Mouse (Mus musculus) stomach, embryonic 15.5 days (tissue): ENCODE results near the gene Lrrc59. TPM values are rescaled to one million over a fixed set of nuclear protein-coding genes. Genes with fewer than 3 reads are reported as not detected.

Experiments used
- ATAC-seq: fragments of 200-750 bp; cut with Nextera tagmentation; 2 replicates; pipeline ENCODE4 v1.8.0; 2017; ENCODE audit warnings: low read depth, moderate number of reproducible peaks, moderate TSS enrichment; ENCODE audit not compliant: insufficient read depth, low FRiP score
- H3K27ac ChIP-seq: fragments of 300-500 bp; sonication (generic); 2 replicates; pipeline ENCODE4 v1.5.1; 2015; ENCODE audit warnings: mild to moderate bottlenecking, inconsistent platforms
- H3K27me3 ChIP-seq: fragments of 300-500 bp; sonication (generic); replicated peaks from 2 replicates; pipeline ENCODE4 v1.6.1; 2015; ENCODE audit warnings: inconsistent platforms
- H3K36me3 ChIP-seq: fragments of 300-500 bp; sonication (generic); 2 replicates; pipeline ENCODE4 v1.6.1; 2015; ENCODE audit warnings: inconsistent platforms
- H3K4me1 ChIP-seq: fragments of 300-500 bp; sonication (generic); 2 replicates; pipeline ENCODE4 v1.6.1; 2015; ENCODE audit warnings: inconsistent platforms
- H3K4me2 ChIP-seq: fragments of 300-500 bp; sonication (generic); 2 replicates; pipeline ENCODE4 v1.6.1; 2015; ENCODE audit warnings: mild to moderate bottlenecking, inconsistent platforms
- H3K4me3 ChIP-seq: fragments of 300-500 bp; sonication (generic); replicated peaks from 2 replicates; pipeline ENCODE4 v1.5.1; 2015; ENCODE audit warnings: inconsistent platforms
- H3K9ac ChIP-seq: fragments of 300-500 bp; sonication (generic); 2 replicates; pipeline ENCODE4 v1.6.1; 2015; ENCODE audit warnings: inconsistent platforms
- H3K9me3 ChIP-seq: fragments of 300-500 bp; sonication (generic); 2 replicates; pipeline ENCODE4 v1.6.1; 2016; ENCODE audit warnings: inconsistent platforms
- WGBS: fragments of 180-500 bp; shearing (Covaris S2); methylation state at CpG from one replicate; pipeline ENCODE4 v1.1.7; 2015; 5-methylcytosine and 5-hydroxymethylcytosine counted together
- polyA plus RNA-seq: library from polyadenylated mRNA; unstranded; fragments of >200 nt; fragmentation: Nextera tagmentation; extraction: Ambion mirVana; gene quantifications from 2 replicates; pipeline ENCODE4 v1.2.1, GENCODE M21; 2015

Lrrc59 gene
- polyA plus RNA-seq, 1 experiment from 2014 or later, result 223 TPM

DNA sequence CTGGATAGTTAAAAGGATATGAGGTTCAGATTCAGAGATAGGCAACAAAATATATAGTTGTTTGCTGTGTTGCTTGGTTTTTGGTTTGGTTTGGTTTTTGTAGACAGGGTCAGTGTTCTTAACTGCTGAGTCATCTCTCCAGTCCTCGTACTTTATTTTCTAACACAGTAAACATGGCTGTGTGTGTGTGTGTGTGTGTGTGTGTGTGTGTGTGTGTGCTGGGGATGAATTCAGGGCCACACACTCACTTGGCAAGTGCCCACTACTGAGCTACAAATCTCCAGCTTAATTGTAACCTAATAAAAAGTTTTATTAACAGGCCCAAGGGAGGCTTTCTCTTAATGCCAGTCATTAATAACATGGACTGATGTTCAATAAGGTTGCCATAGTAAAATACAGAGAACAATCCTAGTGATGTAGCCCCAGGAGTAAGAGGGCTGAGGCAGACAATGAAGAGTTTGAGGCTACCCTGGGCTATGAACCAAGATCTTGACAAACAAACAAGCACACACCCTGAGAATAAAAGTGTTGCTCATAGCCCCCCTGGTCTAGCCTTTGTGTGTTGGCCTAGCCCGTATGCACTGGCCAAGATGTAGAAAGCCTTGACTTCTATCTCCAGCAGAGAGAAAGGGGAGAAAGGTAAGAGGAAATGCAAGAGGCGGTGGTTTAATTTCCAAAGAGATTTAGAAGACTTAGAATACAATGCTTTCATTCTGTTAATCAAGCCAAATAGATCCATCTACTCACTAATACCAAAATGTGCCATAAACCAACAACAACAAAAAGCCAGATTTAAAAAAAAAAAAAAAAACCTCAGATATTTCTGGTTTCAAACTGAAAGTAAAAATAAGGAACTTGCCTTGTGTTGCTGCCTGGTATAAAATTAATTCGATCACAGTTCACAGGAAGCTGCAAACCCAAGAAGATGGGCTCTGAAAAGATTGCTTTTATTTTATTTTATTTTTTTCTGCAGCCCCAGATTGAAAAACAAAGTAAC lies 18.5 kb upstream of the Lrrc59 start:
- Histone ChIP-seq H3K36me3 (no peaks in the 10 kb centered on the region), H3K27me3 (no peaks in the 10 kb centered on the region), H3K4me2 (no peak overlapping the region), H3K9me3 (no peaks in the 10 kb centered on the region), H3K4me3 (no peak overlapping the region), H3K9ac (no peak overlapping the region), H3K4me1 (no peaks in the 10 kb centered on the region), H3K27ac (no peak overlapping the region)
- WGBS, result 63% methylated on average over 4 of the region's 4 CpGs
- no peak for ATAC-seq

- H3K27ac ChIP-seq, result no peak overlapping the region
Measured at GRCm38 (mm10) chr11:94614603-94615002, 15.0 kb upstream of the Lrrc59 start.

GRCm38 (mm10) chr11:94615494-94615893 lies 14.1 kb upstream of the Lrrc59 start:
- H3K9ac ChIP-seq, result no peak overlapping the region
- ATAC-seq, result no peak
- H3K4me3 ChIP-seq, result no peak overlapping the region
- no peaks in the 10 kb centered on the region for H3K36me3 ChIP-seq
- H3K9me3 ChIP-seq, result no peaks in the 10 kb centered on the region
- no peaks in the 10 kb centered on the region for H3K4me1 ChIP-seq
- WGBS, result 29% methylated on average over 4 of the region's 4 CpGs
- H3K27me3 ChIP-seq, result no peaks in the 10 kb centered on the region
- H3K27ac ChIP-seq, result no peak overlapping the region
- H3K4me2 ChIP-seq, result no peak overlapping the region

More at GRCm38 (mm10) chr11:94614603-94615002, 15.0 kb upstream of the Lrrc59 start:
- Histone ChIP-seq H3K4me1 (no peaks in the 10 kb centered on the region), H3K9ac (no peak overlapping the region), H3K4me3 (no peak overlapping the region), H3K9me3 (no peaks in the 10 kb centered on the region), H3K4me2 (no peak overlapping the region), H3K36me3 (no peaks in the 10 kb centered on the region), H3K27me3 (no peaks in the 10 kb centered on the region)
- no peak for ATAC-seq
- 77% methylated on average over 4 of the region's 4 CpGs for WGBS

GRCm38 (mm10) chr11:94617646-94618045 lies 11.9 kb upstream of the Lrrc59 start:
- H3K4me1 ChIP-seq, result no peaks in the 10 kb centered on the region
- H3K4me2 ChIP-seq, result no peak overlapping the region
- WGBS, result 86% methylated on average over 2 of the region's 2 CpGs
- no peak for ATAC-seq
- H3K4me3 ChIP-seq, result no peak overlapping the region
- no peaks in the 10 kb centered on the region for H3K36me3 ChIP-seq
- H3K9ac ChIP-seq, result no peak overlapping the region
- H3K27me3 ChIP-seq, result no peaks in the 10 kb centered on the region
- H3K9me3 ChIP-seq, result no peaks in the 10 kb centered on the region
- H3K27ac ChIP-seq, result no peak overlapping the region

GRCm38 (mm10) chr11:94620766-94621457 lies 8.7 kb upstream of the Lrrc59 start:
- Histone ChIP-seq H3K4me1 (no peaks in the 10 kb centered on the region), H3K36me3 (no peaks in the 10 kb centered on the region), H3K9ac (no peak overlapping the region), H3K4me3 (no peak overlapping the region), H3K27ac (no peak overlapping the region), H3K4me2 (no peak overlapping the region), H3K27me3 (no peaks in the 10 kb centered on the region), H3K9me3 (no peaks in the 10 kb centered on the region)
- WGBS, result 61% methylated on average over 6 of the region's 6 CpGs
- ATAC-seq, result no peak

- Histone ChIP-seq H3K4me2 (no peak overlapping the region), H3K27ac (no peak overlapping the region), H3K27me3 (no peaks in the 10 kb centered on the region), H3K4me3 (no peak overlapping the region), H3K9ac (no peak overlapping the region), H3K9me3 (no peaks in the 10 kb centered on the region), H3K36me3 (no peaks in the 10 kb centered on the region), H3K4me1 (no peaks in the 10 kb centered on the region)
- ATAC-seq, result no peak
Measured at GRCm38 (mm10) chr11:94621458-94621852, 8.1 kb upstream of the Lrrc59 start.

DNA sequence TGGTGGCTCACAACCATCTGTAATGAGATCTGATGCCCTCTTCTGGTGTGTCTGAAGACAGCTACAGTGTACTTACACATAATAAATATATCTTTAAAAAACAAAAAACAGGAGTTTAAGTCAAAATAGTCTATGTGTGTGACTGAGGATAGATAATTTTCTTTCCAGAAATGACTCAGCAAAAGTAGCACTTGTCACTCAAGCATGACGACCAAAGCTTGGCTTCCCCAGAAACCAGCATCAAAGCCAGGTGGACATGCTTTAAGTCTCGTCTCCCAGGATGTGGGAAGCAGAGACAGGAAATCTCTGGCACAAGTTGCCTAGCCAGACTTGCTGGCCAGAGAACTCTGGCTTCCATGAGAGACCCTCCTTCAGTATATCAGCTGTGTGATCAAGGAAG lies 7.4 kb upstream of the Lrrc59 start:
- Histone ChIP-seq H3K4me1 (no peaks in the 10 kb centered on the region), H3K9me3 (no peaks in the 10 kb centered on the region), H3K27ac (no peak overlapping the region), H3K27me3 (no peaks in the 10 kb centered on the region), H3K4me2 (no peak overlapping the region), H3K9ac (no peak overlapping the region), H3K4me3 (no peak overlapping the region), H3K36me3 (no peaks in the 10 kb centered on the region)
- WGBS, result 76% methylated on average over 2 of the region's 2 CpGs
- ATAC-seq, result no peak

DNA sequence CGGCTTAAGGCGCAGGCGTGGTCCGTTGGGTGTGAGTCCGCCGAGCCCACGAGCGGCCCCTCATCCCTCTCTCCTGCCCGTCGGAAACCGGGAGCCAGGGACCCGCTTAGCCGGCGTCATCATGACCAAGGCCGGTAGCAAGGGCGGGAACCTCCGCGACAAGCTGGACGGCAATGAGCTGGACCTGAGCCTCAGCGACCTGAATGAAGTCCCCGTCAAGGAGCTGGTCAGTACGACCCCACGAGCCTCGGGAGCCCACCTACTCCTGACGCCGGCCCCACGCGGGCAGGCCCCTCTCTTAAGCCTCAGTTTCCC lies 274 bp downstream of the Lrrc59 start:
- H3K27ac ChIP-seq, result peak overlapping the region; percentile 82
- peak; percentile 32; the same call in 1 of the 2 replicates for ATAC-seq
- H3K4me1 ChIP-seq, result peaks cover 5% of the 10 kb centered on the region; the same call in 1 of the 2 replicates
- H3K9ac ChIP-seq, result peak overlapping the region; percentile 81
- H3K27me3 ChIP-seq, result no peaks in the 10 kb centered on the region
- peak overlapping the region; percentile 99 for H3K4me3 ChIP-seq
- peak overlapping the region; percentile 78 for H3K4me2 ChIP-seq
- WGBS, result under 1% methylated on average over 27 of the region's 28 CpGs
- H3K36me3 ChIP-seq, result peaks cover 18% of the 10 kb centered on the region
- H3K9me3 ChIP-seq, result no peaks in the 10 kb centered on the region

DNA sequence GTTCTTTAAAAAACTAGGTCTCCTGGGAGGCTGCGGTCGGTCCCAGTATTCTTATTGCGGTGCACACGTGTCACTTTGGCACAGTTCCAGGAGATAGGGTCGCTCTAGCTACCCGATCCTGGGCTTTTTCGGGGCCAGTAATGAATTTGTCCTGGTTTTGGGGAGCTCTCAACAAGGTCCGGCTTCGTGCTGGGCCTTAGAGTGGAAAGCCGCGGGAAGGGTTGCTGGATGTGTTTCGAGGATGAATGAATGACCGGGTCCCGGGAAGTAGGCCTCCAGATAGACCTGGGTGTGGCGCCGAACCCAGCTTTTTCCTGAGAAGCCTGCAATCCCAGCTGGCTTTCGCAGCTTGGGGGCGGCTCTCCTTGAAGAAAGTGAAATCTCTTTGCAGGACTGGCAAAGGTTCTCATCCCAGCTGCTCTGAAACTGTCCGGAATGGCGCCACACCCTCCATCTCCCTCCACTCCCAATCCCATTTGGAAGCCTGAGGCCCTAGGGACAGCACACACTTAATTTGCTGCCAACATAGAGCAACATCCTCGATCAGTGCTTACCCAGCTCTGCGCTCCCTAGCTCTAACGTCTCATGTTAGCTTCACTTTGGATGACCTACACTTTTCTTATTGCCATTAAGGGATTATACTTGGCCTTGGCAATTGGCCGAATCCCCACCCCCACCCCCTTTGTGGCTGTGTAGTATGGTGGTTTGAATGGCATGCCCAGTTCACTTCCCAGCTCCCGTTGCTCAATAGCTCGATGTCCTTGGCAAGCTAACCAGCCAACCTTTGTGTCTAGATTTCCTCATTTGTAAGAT lies 838 bp downstream of the Lrrc59 start:
- Histone ChIP-seq H3K9me3 (no peaks in the 10 kb centered on the region), H3K4me2 (peak overlapping the region; percentile 78), H3K4me3 (peak overlapping the region; percentile 99), H3K36me3 (peaks cover 23% of the 10 kb centered on the region), H3K4me1 (peaks cover 5% of the 10 kb centered on the region; the same call in 1 of the 2 replicates), H3K9ac (peak overlapping the region; percentile 81), H3K27me3 (no peaks in the 10 kb centered on the region), H3K27ac (peak overlapping the region; percentile 82)
- 0 out of 2 replicates have a peak, but pooled peaks have one; percentile 3 for ATAC-seq
- WGBS, result 10% methylated on average over 26 of the region's 26 CpGs

- H3K4me2 ChIP-seq, result peak overlapping the region; percentile 78; the same call in 1 of the 2 replicates
- WGBS, result 91% methylated on average over 5 of the region's 5 CpGs
Measured at GRCm38 (mm10) chr11:94631969-94632368, 2.4 kb downstream of the Lrrc59 start.

GRCm38 (mm10) chr11:94632988-94633387 lies 3.4 kb downstream of the Lrrc59 start:
- WGBS, result 86% methylated on average over 8 of the region's 8 CpGs
- no peak for ATAC-seq
- Histone ChIP-seq H3K36me3 (peaks cover 49% of the 10 kb centered on the region), H3K4me3 (no peak overlapping the region), H3K9me3 (no peaks in the 10 kb centered on the region), H3K4me1 (peaks cover 5% of the 10 kb centered on the region; the same call in 1 of the 2 replicates), H3K4me2 (no peak overlapping the region), H3K9ac (no peak overlapping the region), H3K27ac (no peak overlapping the region), H3K27me3 (no peaks in the 10 kb centered on the region)

More at GRCm38 (mm10) chr11:94631969-94632368, 2.4 kb downstream of the Lrrc59 start:
- peaks cover 5% of the 10 kb centered on the region; the same call in 1 of the 2 replicates for H3K4me1 ChIP-seq
- no peak overlapping the region for H3K9ac ChIP-seq
- no peaks in the 10 kb centered on the region for H3K27me3 ChIP-seq
- H3K36me3 ChIP-seq, result peaks cover 39% of the 10 kb centered on the region
- no peaks in the 10 kb centered on the region for H3K9me3 ChIP-seq
- H3K4me3 ChIP-seq, result no peak overlapping the region
- H3K27ac ChIP-seq, result no peak overlapping the region
- no peak for ATAC-seq
